Mouse (Mus musculus) kidney, postnatal 0 days (tissue): Measurements from ENCODE around the gene Limk1. TPM values are rescaled to one million over a fixed set of nuclear protein-coding genes. Genes with fewer than 3 reads are reported as not detected.

Experiments
- ATAC-seq: fragments of 200-750 bp; cut with Nextera tagmentation; replicated peaks from 2 replicates; pipeline ENCODE4 v1.8.0; 2017; ENCODE audit warnings: low read depth, moderate number of reproducible peaks, moderate TSS enrichment, moderate library complexity; ENCODE audit not compliant: low FRiP score
- DNase-seq: peaks from one replicate; pipeline ENCODE4 v3.0.0-alpha.2; 2016; ENCODE audit warnings: low spot score
- H3K27ac ChIP-seq: fragments of 300-500 bp; sonication (generic); 2 replicates; pipeline ENCODE4 v1.5.1; 2014; ENCODE audit warnings: mild to moderate bottlenecking
- H3K27me3 ChIP-seq: fragments of 300-500 bp; sonication (generic); 2 replicates; pipeline ENCODE4 v1.6.1; 2014; ENCODE audit warnings: low read length, mixed read lengths; ENCODE audit not compliant: insufficient read depth
- H3K36me3 ChIP-seq: fragments of 300-500 bp; sonication (generic); 2 replicates; pipeline ENCODE4 v1.6.1; 2014; ENCODE audit warnings: low read length, mixed read lengths; ENCODE audit not compliant: insufficient read depth
- H3K4me1 ChIP-seq: fragments of 300-500 bp; sonication (generic); replicated peaks from 2 replicates; pipeline ENCODE4 v1.6.1; 2014; ENCODE audit warnings: antibody characterized with exemption, low read length, mixed read lengths; ENCODE audit not compliant: insufficient read depth
- H3K4me2 ChIP-seq: fragments of 300-500 bp; sonication (generic); 2 replicates; pipeline ENCODE4 v1.6.1; 2014; ENCODE audit warnings: mild to moderate bottlenecking, low read length, moderate library complexity, mixed read lengths
- H3K4me3 ChIP-seq: fragments of 300-500 bp; sonication (generic); replicated peaks from 2 replicates; pipeline ENCODE4 v1.5.1; 2014; ENCODE audit warnings: low read depth, low read length
- H3K9ac ChIP-seq: fragments of 300-500 bp; sonication (generic); 2 replicates; pipeline ENCODE4 v1.6.1; 2014; ENCODE audit warnings: low read depth, low read length
- H3K9me3 ChIP-seq: fragments of 300-500 bp; sonication (generic); replicated peaks from 2 replicates; pipeline ENCODE4 v1.6.1; 2016; ENCODE audit warnings: low read length, inconsistent platforms, mixed read lengths
- CTCF ChIP-seq: IDR thresholded peaks from 2 replicates; pipeline ENCODE4 v1.5.1; 2016; ENCODE audit warnings: antibody characterized with exemption, low read depth, mild to moderate bottlenecking, moderate library complexity
- WGBS: fragments of 180-500 bp; shearing (Covaris S2); extraction: QIAGEN DNeasy Blood & Tissue Kit; methylation state at CpG from one replicate; pipeline ENCODE4 v1.1.7; 2014; 5-methylcytosine and 5-hydroxymethylcytosine counted together
- polyA plus RNA-seq: library from polyadenylated mRNA; unstranded; fragments of >200 nt; fragmentation: Nextera tagmentation; extraction: Ambion mirVana; gene quantifications from 2 replicates; pipeline ENCODE4 v1.2.1, GENCODE M21; 2015

Gene Limk1
- polyA plus RNA-seq, 1 experiment from 2014 or later, result 3.4 TPM

- H3K36me3 ChIP-seq, result no peaks in the 10 kb centered on the region
- no peaks in the 10 kb centered on the region for H3K27me3 ChIP-seq
- H3K9ac ChIP-seq, result no peak overlapping the region
- H3K4me1 ChIP-seq, result no peaks in the 10 kb centered on the region
- ATAC-seq (no peak), DNase-seq (no peak)
- TF ChIP-seq CTCF, result no peak; the same call in 1 of the 2 replicates
- H3K27ac ChIP-seq, result no peak overlapping the region
- H3K4me2 ChIP-seq, result no peak overlapping the region
- H3K4me3 ChIP-seq, result no peak overlapping the region
- WGBS, result 14% methylated on average over 2 of the region's 2 CpGs
- H3K9me3 ChIP-seq, result no peaks in the 10 kb centered on the region
Measured at GRCm38 (mm10) chr5:134695082-134695481, 6.7 kb upstream of the Limk1 start.

GRCm38 (mm10) chr5:134692704-134693103 is 4.3 kb upstream of the Limk1 start:
- DNase-seq (no peak), ATAC-seq (no peak)
- no peaks in the 10 kb centered on the region for H3K36me3 ChIP-seq
- H3K4me2 ChIP-seq, result no peak overlapping the region
- WGBS, result 100% methylated on average over 1 of the region's 1 CpGs
- H3K4me1 ChIP-seq, result 0 out of 2 replicates have a peak, but pooled peaks cover 4% of the 10 kb centered on the region
- no peak overlapping the region for H3K27ac ChIP-seq
- H3K27me3 ChIP-seq, result no peaks in the 10 kb centered on the region
- H3K4me3 ChIP-seq, result no peak overlapping the region
- no peak for TF ChIP-seq CTCF
- no peaks in the 10 kb centered on the region for H3K9me3 ChIP-seq
- no peak overlapping the region for H3K9ac ChIP-seq

- peak; percentile 97 for ATAC-seq
- H3K27ac ChIP-seq, result peak overlapping the region; percentile 27; the same call in 1 of the 2 replicates
- no peak overlapping the region for H3K9ac ChIP-seq
- no peaks in the 10 kb centered on the region for H3K36me3 ChIP-seq
- DNase-seq, result peak; percentile 99
- 0% methylated on average over 38 of the region's 38 CpGs for WGBS
- no peaks in the 10 kb centered on the region for H3K27me3 ChIP-seq
- peak; percentile 80 for TF ChIP-seq CTCF
- H3K9me3 ChIP-seq, result no peaks in the 10 kb centered on the region
- H3K4me1 ChIP-seq, result 0 out of 2 replicates have a peak, but pooled peaks cover 6% of the 10 kb centered on the region
- H3K4me2 ChIP-seq, result peak overlapping the region; percentile 95
- peak overlapping the region; percentile 74 for H3K4me3 ChIP-seq
Measured at GRCm38 (mm10) chr5:134688718-134689284, 403 bp upstream of the Limk1 start.

- Histone ChIP-seq H3K4me2 (peak overlapping the region; percentile 95; the same call in 1 of the 2 replicates), H3K4me1 (0 out of 2 replicates have a peak, but pooled peaks cover 6% of the 10 kb centered on the region), H3K27me3 (no peaks in the 10 kb centered on the region), H3K9me3 (no peaks in the 10 kb centered on the region), H3K4me3 (peak overlapping the region; percentile 74; the same call in 1 of the 2 replicates), H3K9ac (no peak overlapping the region), H3K36me3 (no peaks in the 10 kb centered on the region), H3K27ac (no peak overlapping the region)
- WGBS, result 94% methylated on average over 1 of the region's 1 CpGs
- no peak for DNase-seq
- no peak for ATAC-seq
- TF ChIP-seq CTCF, result no peak
Measured at GRCm38 (mm10) chr5:134687187-134687586, 1.2 kb downstream of the Limk1 start.

GRCm38 (mm10) chr5:134686541-134686940 is 1.9 kb downstream of the Limk1 start:
- Histone ChIP-seq H3K9ac (no peak overlapping the region), H3K36me3 (no peaks in the 10 kb centered on the region), H3K27ac (no peak overlapping the region), H3K4me3 (no peak overlapping the region), H3K4me1 (0 out of 2 replicates have a peak, but pooled peaks cover 6% of the 10 kb centered on the region), H3K4me2 (no peak overlapping the region), H3K27me3 (no peaks in the 10 kb centered on the region), H3K9me3 (no peaks in the 10 kb centered on the region)
- DNase-seq, result no peak
- no peak for TF ChIP-seq CTCF
- WGBS, result 91% methylated on average over 6 of the region's 6 CpGs
- no peak for ATAC-seq

- 71% methylated on average over 2 of the region's 2 CpGs for WGBS
Measured at GRCm38 (mm10) chr5:134684398-134684797, 4.0 kb downstream of the Limk1 start.

GRCm38 (mm10) chr5:134683813-134684212 is 4.6 kb downstream of the Limk1 start:
- no peak for ATAC-seq
- Histone ChIP-seq H3K4me3 (no peak overlapping the region), H3K27me3 (no peaks in the 10 kb centered on the region), H3K4me2 (no peak overlapping the region), H3K9ac (no peak overlapping the region), H3K36me3 (no peaks in the 10 kb centered on the region), H3K27ac (no peak overlapping the region), H3K4me1 (0 out of 2 replicates have a peak, but pooled peaks cover 13% of the 10 kb centered on the region), H3K9me3 (no peaks in the 10 kb centered on the region)
- WGBS, result 55% methylated on average over 2 of the region's 2 CpGs
- no peak for DNase-seq
- no peak for TF ChIP-seq CTCF

More at GRCm38 (mm10) chr5:134684398-134684797, 4.0 kb downstream of the Limk1 start:
- DNase-seq, result no peak
- Histone ChIP-seq H3K36me3 (no peaks in the 10 kb centered on the region), H3K4me1 (0 out of 2 replicates have a peak, but pooled peaks cover 13% of the 10 kb centered on the region), H3K9me3 (no peaks in the 10 kb centered on the region), H3K27ac (no peak overlapping the region), H3K27me3 (no peaks in the 10 kb centered on the region), H3K9ac (no peak overlapping the region), H3K4me2 (no peak overlapping the region), H3K4me3 (no peak overlapping the region)
- no peak for TF ChIP-seq CTCF
- ATAC-seq, result no peak
